Mouse (Mus musculus) c-Kit-positive CD71-positive TER-119-positive erythroid progenitor cells, embryonic 14.5 days (primary cell): ENCODE measurements around the gene Gm20388.
A peak's percentile ranks its signal among the peaks of the same experiment; 100 is the strongest.

ENCODE experiments used
- DNase-seq: peaks from one replicate; pipeline ENCODE4 v3.0.0-alpha.2; 2013; ENCODE audit warnings: low spot score

The Gm20388 gene

GRCm38 (mm10) chr8:120089511-120089910 lies 178.9 kb downstream of the Gm20388 start:
- DNase-seq, result no peak

- DNase-seq, result no peak
Observed at GRCm38 (mm10) chr8:120091032-120091431, 180.4 kb downstream of the Gm20388 start.

DNA sequence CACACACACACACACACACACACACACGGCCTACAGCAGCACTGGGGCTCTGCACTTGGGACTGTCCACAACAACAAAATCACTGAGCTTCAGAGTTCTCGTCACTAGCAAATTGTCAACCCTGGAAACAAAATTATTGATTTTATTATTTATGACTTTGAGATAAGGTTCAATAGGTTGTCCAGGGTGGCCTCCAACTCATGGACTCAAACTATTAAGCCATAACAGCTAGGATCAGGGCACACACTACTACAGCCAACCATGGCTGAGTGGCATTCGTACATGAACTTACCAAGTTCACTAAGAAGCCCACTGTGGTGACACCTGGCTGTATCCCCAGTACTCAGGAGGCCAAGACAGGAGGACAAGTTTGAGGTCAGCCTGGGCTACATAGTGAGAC lies 182.5 kb downstream of the Gm20388 start:
- DNase-seq, result no peak

DNA sequence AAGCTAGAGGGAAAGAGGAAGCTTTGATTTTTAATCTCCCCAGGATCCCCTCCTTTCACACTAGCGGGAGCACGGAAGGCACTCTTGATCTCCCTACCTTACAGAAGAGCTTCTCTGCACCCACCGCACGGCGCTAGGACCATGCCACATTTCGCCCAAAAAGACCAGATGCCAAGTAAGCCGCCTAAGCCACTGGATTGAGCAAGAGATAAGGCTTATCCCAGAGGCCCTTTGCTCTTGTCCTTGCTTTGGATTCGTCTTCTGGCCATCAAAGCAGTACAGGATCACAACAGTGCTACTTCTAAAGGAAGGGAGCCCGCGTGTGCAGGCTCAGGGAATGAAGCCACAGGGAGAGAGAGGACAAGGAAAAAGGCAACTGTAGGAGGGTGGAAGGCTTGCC lies 184.2 kb downstream of the Gm20388 start:
- DNase-seq, result no peak

DNA sequence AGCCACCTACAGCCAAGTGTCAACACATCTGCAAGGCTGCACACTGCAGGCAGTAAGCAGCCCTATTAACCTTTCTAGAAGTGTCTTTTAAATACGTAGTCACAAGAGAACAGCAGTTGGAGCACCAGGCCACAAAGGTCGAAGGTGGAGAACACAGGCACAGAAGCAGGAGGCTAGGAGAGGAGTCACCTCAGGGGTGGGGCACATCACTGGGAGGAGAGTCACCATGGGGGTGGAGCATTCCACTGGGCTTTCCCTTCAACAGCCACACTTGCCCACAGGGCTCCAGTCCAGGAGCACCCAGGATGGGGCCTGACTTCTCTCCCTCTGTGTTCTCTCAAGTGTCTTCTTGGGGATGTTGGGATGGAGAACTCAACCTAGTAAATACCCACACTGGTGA lies 185.8 kb downstream of the Gm20388 start:
- DNase-seq, result no peak

DNA sequence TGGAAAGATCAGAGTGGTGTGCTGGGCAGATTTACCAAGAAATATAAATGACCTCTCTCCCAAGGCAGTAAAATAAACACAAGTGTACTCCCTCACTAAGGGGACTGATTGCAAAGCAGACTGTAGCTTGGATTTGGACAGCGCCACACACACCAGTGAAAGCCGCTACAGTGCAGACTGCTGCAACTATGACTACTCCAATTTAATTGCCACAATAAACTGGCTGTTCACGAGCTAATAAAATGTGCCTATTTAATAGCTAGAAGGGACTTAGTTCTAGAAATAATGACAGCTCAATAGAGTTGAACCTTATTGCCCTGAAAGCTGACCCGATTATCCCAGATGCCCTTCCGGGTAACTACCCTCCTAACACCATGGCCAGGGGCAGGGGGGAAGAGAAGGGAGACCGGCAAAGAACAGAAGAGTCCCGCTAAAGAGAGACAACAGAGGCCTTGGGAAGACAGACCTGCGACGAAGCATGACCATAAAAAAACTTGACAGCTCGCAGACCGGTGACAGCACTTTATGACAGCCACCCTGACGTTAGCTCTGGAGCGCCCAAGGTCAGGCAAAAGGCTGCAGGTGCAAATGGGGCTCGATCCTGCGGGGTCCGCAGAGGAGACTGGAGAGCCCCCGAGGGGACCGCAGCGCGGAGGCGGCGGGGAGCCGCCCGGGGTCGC lies 189.9 kb downstream of the Gm20388 start:
- DNase-seq, result no peak

GRCm38 (mm10) chr8:120101068-120101972 lies 190.7 kb downstream of the Gm20388 start, which contains the start of gene Zdhhc7:
TSS of gene Zdhhc7 (minus strand) at chr8:120101482.
- DNase-seq, result peak; percentile 66

GRCm38 (mm10) chr8:120103916-120104315 lies 193.3 kb downstream of the Gm20388 start:
- no peak for DNase-seq

GRCm38 (mm10) chr8:120104721-120105272 lies 194.2 kb downstream of the Gm20388 start:
- no peak for DNase-seq

DNA sequence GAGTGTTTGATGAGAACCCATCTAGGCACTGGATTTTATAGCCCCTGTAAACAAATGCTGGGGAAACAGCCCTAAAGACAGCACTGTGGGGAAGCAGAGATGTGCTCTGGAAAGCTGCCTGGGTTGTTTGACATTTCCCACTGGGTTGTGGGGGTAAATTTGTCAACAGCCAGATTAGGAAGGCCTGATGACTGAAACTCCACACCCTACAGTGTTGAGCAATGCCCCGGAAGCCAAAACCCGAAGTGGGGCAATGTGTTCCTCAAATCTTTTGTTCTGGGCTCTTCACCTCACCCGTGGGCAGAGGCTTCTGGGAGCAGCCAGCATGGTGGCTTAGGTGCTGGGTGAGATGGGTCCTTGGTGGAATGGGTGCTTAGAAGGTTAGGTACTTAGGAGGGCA lies 198.5 kb downstream of the Gm20388 start:
- DNase-seq, result no peak

GRCm38 (mm10) chr8:120110966-120111365 lies 200.3 kb downstream of the Gm20388 start:
- DNase-seq, result no peak

DNA sequence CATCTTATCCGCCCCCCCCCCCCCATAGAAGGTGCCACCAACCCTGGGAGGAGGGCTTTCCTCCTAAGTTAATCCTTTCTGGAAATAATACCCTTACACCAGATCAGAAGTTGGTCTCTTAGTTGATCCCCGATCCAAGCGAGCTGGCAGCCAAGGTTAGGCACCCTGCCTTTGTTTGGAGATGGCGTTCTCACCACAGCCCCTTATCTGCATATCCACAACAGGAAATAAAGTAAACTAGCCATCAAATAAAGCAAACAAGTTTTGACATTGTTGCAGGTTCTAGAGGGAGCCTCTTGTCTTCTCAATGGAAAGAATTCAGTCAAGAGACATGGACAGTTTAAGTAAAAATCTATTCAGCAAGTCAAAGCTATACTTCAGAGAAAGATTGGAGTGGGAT lies 200.7 kb downstream of the Gm20388 start:
- no peak for DNase-seq

DNA sequence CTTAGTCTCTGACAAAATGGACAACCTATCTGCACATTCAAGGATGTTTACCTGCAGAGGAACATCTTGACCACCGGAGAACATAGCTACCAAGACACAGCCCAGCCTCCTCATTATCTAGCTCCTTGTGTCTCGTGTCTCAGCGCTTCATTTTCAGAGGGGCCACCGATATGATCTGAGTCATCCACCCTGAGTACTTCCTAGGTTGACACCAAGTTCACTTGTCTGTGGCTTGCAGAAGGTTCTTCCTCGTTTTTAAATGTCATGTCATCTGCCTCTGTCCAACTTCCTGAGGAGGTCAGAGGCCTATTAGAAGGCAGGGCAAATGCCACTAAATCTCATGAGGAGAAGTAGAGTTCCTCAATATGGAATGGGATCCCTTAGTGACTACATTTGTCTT lies 201.9 kb downstream of the Gm20388 start:
- DNase-seq, result no peak

DNA sequence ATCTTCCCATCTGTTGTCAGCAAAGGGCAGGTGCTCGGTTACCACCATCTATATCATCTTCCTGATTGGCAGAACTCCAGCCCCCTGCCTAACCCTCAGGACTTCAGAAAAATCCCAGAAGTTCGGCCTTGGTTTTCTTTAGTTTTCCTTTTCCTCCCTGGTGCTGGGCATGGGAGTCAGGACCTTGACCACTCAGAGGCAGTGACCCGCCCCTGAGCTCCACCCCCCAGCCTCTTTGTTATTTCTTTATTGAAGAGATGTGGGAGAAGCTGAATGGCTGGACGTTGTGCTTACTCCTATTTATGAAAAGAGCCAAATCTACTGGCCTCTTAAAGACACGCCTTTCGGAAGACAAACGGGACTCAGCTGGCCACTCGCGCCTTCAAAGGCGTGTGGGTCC lies 202.7 kb downstream of the Gm20388 start:
- DNase-seq, result no peak

DNA sequence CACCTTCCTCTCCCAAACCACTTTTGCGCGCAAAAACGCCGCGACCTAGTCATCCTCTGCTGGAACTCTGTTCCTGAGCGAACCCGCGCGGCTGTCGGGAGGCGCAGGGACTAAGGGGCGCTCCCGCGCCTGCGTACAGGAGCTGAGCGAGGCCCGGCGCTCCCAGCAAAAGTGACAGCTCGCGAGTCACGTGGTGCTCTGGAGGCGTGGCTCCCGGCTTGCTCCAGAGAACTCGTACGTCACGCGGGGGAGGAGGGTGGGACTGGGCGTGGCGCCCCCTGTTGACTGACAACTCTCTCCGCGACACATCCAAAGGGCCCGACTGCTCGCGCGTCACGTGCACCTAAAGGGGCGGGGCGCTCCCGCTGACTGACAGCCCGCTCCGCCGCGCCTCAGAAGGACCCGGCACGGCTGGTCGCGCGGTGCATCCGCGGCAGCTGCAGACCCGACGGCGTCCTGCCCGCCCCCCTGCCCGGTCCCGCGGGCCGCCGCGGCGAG lies 203.2 kb downstream of the Gm20388 start, which contains the start of gene 6430548M08Rik:
Gene 6430548M08Rik, plus strand, starts transcription at position 395 of the 498 bp plus-strand sequence.
- peak; percentile 100 for DNase-seq

DNA sequence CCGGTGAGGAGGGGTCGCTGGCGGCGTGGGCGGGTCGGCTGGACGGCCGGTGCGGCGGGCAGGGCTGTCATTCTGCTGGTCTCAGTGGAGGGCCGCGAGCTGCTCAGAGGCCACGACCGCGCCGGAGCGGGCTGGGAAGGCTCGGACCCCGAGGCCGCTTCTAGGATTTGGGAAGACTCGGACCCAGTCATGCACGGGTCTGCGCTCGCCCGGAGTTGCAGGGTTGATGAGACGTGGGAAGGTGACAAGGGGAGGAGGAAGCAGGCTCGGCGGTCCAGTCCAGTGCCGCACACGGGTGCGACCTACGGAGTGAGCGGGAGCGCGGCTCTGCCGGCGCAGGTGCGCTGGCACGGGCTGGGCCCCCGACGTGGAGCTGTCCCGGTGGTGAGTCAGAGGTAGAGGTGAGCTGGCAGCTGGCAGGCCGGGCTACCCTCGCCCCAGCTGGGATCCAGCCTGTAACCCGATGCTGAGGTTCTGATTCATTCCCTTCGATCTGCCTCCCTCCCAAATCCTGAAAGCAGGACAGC lies 203.7 kb downstream of the Gm20388 start:
- no peak for DNase-seq

- DNase-seq, result no peak
Observed at GRCm38 (mm10) chr8:120116600-120116999, 206.0 kb downstream of the Gm20388 start.

GRCm38 (mm10) chr8:120118162-120118561 lies 207.5 kb downstream of the Gm20388 start:
- no peak for DNase-seq

DNA sequence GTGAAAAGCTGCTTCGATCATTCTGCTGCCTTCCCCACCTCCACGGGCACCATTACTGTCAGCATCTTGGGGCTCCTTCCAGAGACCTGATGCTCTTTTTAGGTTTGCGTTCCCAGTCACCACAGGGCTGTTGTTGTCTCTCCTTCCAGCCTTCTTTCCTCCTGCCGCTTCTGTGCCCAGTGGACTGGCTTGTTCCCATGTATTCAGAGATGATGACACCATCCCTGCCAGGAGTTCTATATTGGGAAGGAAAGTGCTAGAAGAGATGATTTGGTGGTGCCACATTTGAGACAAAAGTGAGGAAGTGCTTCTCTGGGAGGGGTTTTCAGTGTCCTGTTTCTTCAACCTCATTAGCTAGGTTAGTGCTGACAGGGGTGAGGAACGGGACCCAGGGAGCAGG lies 208.2 kb downstream of the Gm20388 start:
- DNase-seq, result no peak

GRCm38 (mm10) chr8:120119429-120119828 lies 208.8 kb downstream of the Gm20388 start:
- DNase-seq, result no peak

- DNase-seq, result no peak
Observed at GRCm38 (mm10) chr8:120119931-120120330, 209.3 kb downstream of the Gm20388 start.

- DNase-seq, result no peak
Observed at GRCm38 (mm10) chr8:120120951-120121350, 210.3 kb downstream of the Gm20388 start.
